Mouse (Mus musculus) liver, embryonic 13.5 days (tissue): Measurements from ENCODE around the gene Stim1. TPM values are rescaled to one million over a fixed set of nuclear protein-coding genes. Genes with fewer than 3 reads are reported as not detected.

Source experiments
- ATAC-seq: fragments of 200-750 bp; cut with Nextera tagmentation; 2 replicates; pipeline ENCODE4 v1.8.0; 2017; ENCODE audit warnings: low read depth, mild to moderate bottlenecking, moderate number of reproducible peaks, moderate library complexity
- DNase-seq: peaks from one replicate; pipeline ENCODE4 v3.0.0; 2022
- H3K27ac ChIP-seq: fragments of 300-500 bp; sonication (generic); 2 replicates; pipeline ENCODE4 v1.5.1; 2015; ENCODE audit warnings: moderate library complexity, mild to moderate bottlenecking, inconsistent platforms
- H3K27me3 ChIP-seq: fragments of 300-500 bp; sonication (generic); 2 replicates; pipeline ENCODE4 v1.6.1; 2015; ENCODE audit warnings: mild to moderate bottlenecking, inconsistent platforms
- H3K36me3 ChIP-seq: fragments of 300-500 bp; sonication (generic); 2 replicates; pipeline ENCODE4 v1.6.1; 2015; ENCODE audit warnings: mild to moderate bottlenecking, inconsistent platforms
- H3K4me1 ChIP-seq: fragments of 300-500 bp; sonication (generic); replicated peaks from 2 replicates; pipeline ENCODE4 v1.6.1; 2015; ENCODE audit warnings: inconsistent platforms
- H3K4me2 ChIP-seq: fragments of 300-500 bp; sonication (generic); 2 replicates; pipeline ENCODE4 v1.6.1; 2015; ENCODE audit warnings: inconsistent platforms, mild to moderate bottlenecking, moderate library complexity
- H3K4me3 ChIP-seq: fragments of 300-500 bp; sonication (generic); replicated peaks from 2 replicates; pipeline ENCODE4 v1.5.1; 2015; ENCODE audit warnings: mild to moderate bottlenecking, inconsistent platforms
- H3K9ac ChIP-seq: fragments of 300-500 bp; sonication (generic); 2 replicates; pipeline ENCODE4 v1.6.1; 2015; ENCODE audit warnings: mild to moderate bottlenecking, inconsistent platforms
- H3K9me3 ChIP-seq: fragments of 300-500 bp; sonication (generic); replicated peaks from 2 replicates; pipeline ENCODE4 v1.6.1; 2016; ENCODE audit warnings: inconsistent platforms
- WGBS: fragments of 180-500 bp; shearing (Covaris S2); methylation state at CpG from one replicate; pipeline ENCODE4 v1.1.7; 2015; ENCODE audit not compliant: insufficient replicate concordance; 5-methylcytosine and 5-hydroxymethylcytosine counted together
- polyA plus RNA-seq: library from polyadenylated mRNA; unstranded; fragments of >200 nt; fragmentation: Nextera tagmentation; extraction: Ambion mirVana; gene quantifications from 2 replicates; pipeline ENCODE4 v1.2.1, GENCODE M21; 2015

Gene Stim1
- polyA plus RNA-seq, 1 experiment from 2014 or later = 13.3 TPM

DNA sequence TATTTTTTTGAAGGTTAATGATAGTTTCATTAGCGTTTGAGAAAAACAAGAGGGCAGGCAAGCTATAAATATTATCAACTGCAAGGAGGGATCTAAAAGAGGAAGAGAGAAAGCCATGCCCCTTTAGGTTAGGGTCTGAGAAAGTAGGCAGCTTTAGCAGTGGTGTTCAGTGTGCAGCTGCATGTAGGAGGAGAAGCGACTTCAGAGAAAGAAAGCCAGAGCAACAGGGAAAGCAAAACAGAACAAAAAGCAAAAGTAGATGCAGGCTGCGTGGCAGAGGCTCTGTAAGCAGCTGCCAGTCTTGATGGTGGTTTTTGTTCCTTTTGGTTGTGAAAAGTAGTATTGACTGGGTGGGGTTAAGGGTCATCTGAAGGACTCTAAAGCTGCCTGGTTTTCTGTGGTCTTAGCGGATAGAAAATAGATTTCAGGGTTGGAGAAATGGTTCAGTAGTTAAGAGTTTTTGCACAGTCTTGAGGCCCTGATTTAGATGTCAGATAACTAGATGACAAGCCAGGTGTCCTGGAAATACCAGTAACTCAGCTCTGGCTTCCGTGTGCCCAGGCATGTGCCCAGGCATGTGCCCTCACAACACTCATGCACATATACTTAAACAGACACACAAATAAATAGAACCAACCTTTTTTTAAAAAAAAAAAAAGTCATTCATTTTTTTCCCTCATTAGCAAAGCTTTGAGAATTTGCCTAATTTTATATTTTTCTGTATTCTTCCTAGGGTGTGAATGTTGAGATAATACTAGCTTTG is 191.2 kb downstream of the Stim1 start:
- no peak for DNase-seq
- ATAC-seq = no peak
- H3K4me1 ChIP-seq = 0 out of 2 replicates have a peak, but pooled peaks cover 2% of the 10 kb centered on the region
- no peak overlapping the region for H3K4me3 ChIP-seq
- no peak overlapping the region for H3K4me2 ChIP-seq
- no peaks in the 10 kb centered on the region for H3K9me3 ChIP-seq
- peaks cover 97% of the 10 kb centered on the region for H3K36me3 ChIP-seq
- H3K27me3 ChIP-seq = no peaks in the 10 kb centered on the region
- H3K9ac ChIP-seq = no peak overlapping the region
- WGBS = 84% methylated on average over 5 of the region's 5 CpGs
- no peak overlapping the region for H3K27ac ChIP-seq

DNA sequence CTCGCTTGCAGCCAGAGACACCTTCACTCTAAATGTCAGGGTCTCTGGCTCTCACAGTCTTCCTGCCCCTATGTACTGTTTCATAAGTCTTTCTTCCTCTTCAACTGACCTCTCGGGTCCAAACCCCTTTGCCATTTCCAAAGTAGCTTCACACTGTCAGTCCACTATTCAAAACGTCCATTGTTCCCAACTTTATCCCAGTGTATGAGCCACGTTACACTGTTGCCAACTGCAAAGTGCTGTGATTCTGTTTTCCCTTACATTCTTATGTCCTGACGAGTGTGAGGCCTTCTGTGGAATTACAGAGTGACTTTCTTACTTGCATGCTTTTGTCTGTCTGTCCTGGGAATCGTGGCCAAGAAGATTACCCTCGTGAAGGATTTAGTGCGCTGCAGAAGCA is 200.0 kb downstream of the Stim1 start:
- H3K36me3 ChIP-seq = peaks cover 88% of the 10 kb centered on the region
- no peaks in the 10 kb centered on the region for H3K9me3 ChIP-seq
- no peaks in the 10 kb centered on the region for H3K4me1 ChIP-seq
- ATAC-seq (no peak), DNase-seq (no peak)
- H3K9ac ChIP-seq = no peak overlapping the region
- no peak overlapping the region for H3K4me3 ChIP-seq
- no peak overlapping the region for H3K4me2 ChIP-seq
- H3K27me3 ChIP-seq = no peaks in the 10 kb centered on the region
- H3K27ac ChIP-seq = no peak overlapping the region
- 88% methylated on average over 8 of the region's 8 CpGs for WGBS

DNA sequence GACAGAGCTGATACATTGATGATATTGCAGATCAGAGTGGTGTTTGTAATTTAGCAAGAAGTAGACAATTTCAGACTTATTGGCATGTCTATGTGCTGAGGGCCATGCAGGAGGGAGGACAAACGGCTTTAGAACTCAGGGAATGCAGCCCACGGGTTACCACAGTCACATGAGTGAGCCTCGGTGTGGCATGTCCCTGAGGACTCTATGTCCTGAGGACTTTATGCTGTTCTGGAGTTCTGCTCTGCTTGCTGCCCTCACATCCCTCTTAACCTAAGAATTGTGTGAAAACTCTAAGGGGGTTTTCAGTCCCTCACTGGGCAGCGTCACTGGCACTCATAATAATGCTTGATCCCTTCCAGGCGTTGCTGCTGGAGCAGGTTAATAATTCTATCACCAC is 205.1 kb downstream of the Stim1 start:
- WGBS = 62% methylated on average over 5 of the region's 5 CpGs
- no peak overlapping the region for H3K4me3 ChIP-seq
- H3K27ac ChIP-seq = no peak overlapping the region
- ATAC-seq (no peak), DNase-seq (no peak)
- no peak overlapping the region for H3K9ac ChIP-seq
- no peaks in the 10 kb centered on the region for H3K9me3 ChIP-seq
- no peaks in the 10 kb centered on the region for H3K27me3 ChIP-seq
- no peak overlapping the region for H3K4me2 ChIP-seq
- peaks cover 41% of the 10 kb centered on the region for H3K36me3 ChIP-seq
- H3K4me1 ChIP-seq = no peaks in the 10 kb centered on the region

DNA sequence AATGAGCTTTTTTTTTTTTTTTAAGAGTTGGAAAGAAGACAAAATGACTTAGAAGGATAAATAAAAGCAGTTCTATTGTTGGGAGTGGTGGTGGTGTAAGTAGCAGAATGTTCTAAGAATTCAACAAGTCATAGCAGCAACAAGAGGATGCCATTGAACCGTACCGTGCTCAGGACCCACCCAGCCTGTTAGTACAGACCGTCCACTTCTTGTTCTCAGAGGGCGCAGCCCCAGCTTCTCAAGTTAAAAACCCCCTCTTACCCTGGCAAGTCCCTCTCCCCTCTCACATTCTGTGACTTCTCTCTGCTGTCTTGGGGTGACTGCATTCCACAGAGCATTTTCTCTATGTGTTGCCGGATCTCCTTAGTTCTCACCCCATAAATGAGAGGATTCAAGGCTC is 209.0 kb downstream of the Stim1 start:
- Histone ChIP-seq H3K9ac (no peak overlapping the region), H3K4me3 (no peak overlapping the region), H3K27me3 (no peaks in the 10 kb centered on the region), H3K4me1 (0 out of 2 replicates have a peak, but pooled peaks cover 6% of the 10 kb centered on the region), H3K36me3 (0 out of 2 replicates have a peak, but pooled peaks cover 3% of the 10 kb centered on the region), H3K27ac (no peak overlapping the region), H3K9me3 (no peaks in the 10 kb centered on the region), H3K4me2 (no peak overlapping the region)
- DNase-seq = no peak
- no peak for ATAC-seq
- WGBS = 86% methylated on average over 5 of the region's 5 CpGs

DNA sequence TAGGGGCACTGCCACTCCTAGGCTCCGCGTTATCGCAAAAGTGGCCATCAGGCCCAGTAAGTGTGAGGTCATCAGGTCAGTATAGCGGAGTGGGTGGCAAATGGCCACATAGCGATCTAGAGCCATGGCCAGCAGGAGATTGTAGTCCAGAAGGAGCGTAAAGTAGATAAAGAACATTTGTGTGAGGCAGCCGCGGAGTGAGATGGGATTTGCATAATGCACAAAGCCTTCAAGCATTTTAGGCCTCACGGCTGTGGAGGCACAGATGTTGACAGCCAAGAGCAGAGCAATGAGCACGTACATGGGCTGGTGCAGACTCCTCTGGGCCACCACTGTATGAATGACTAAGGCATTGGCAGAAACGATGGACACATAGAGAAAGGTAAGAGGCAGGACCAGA is 209.8 kb downstream of the Stim1 start:
- ATAC-seq = no peak

DNA sequence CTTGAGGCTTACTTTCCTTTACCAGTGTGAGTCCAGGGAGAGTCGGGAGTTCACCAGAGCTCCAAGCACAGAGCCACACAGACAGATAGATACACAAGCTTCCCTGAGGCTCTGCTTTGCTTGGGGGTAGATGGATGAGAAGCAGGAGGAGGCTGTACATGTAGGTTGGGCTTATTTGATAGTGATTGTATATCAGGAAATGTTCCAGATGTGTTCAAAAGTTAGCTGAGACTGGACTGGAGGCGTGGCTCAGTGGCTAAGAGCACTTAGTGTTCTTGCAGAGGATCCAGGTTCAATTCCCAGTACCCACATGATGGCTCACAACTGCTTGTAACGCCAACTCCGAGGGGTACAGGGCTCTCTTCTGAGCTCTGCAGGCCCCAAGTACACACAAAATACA is 210.8 kb downstream of the Stim1 start:
- ATAC-seq = 0 out of 2 replicates have a peak, but pooled peaks have one; percentile 21
- no peak for DNase-seq
- WGBS = 70% methylated on average over 4 of the region's 4 CpGs

More for the DNA sequence above, 209.8 kb downstream of the Stim1 start:
- Histone ChIP-seq H3K27ac (no peak overlapping the region), H3K27me3 (no peaks in the 10 kb centered on the region), H3K9ac (no peak overlapping the region), H3K4me1 (0 out of 2 replicates have a peak, but pooled peaks cover 6% of the 10 kb centered on the region), H3K9me3 (no peaks in the 10 kb centered on the region), H3K36me3 (0 out of 2 replicates have a peak, but pooled peaks cover 3% of the 10 kb centered on the region), H3K4me2 (no peak overlapping the region), H3K4me3 (no peak overlapping the region)
- DNase-seq = no peak
- WGBS = 80% methylated on average over 11 of the region's 11 CpGs

DNA sequence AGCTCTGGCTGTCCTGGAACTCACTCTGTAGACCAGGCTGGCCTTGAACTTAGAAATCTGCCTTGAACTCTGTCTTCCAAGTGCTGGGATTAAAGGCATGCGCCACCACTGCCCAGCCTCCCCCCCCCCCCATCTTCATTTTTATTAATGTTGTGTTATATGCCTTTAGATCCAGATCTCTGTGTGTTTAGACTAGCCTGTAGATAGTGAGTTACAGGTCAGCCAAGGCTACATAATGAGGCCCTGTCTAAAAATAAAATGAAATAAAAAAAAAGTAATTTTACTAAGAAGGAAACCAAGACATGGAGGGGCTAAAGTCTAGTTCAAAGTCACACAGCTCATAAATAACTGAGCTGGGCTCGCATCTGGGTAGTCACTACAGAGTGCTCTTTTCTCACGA is 211.3 kb downstream of the Stim1 start:
- Histone ChIP-seq H3K9me3 (no peaks in the 10 kb centered on the region), H3K4me1 (peaks cover 19% of the 10 kb centered on the region), H3K27me3 (no peaks in the 10 kb centered on the region), H3K4me2 (no peak overlapping the region), H3K36me3 (0 out of 2 replicates have a peak, but pooled peaks cover 3% of the 10 kb centered on the region), H3K27ac (no peak overlapping the region), H3K4me3 (no peak overlapping the region), H3K9ac (no peak overlapping the region)
- whole genome bisulfite sequencing = 70% methylated on average over 3 of the region's 3 CpGs
- ATAC-seq = no peak
- DNase-seq = no peak

More for the DNA sequence above, 210.8 kb downstream of the Stim1 start:
- Histone ChIP-seq H3K4me3 (no peak overlapping the region), H3K27me3 (no peaks in the 10 kb centered on the region), H3K9ac (no peak overlapping the region), H3K9me3 (no peaks in the 10 kb centered on the region), H3K4me2 (no peak overlapping the region), H3K36me3 (0 out of 2 replicates have a peak, but pooled peaks cover 3% of the 10 kb centered on the region), H3K4me1 (peaks cover 14% of the 10 kb centered on the region), H3K27ac (no peak overlapping the region)

DNA sequence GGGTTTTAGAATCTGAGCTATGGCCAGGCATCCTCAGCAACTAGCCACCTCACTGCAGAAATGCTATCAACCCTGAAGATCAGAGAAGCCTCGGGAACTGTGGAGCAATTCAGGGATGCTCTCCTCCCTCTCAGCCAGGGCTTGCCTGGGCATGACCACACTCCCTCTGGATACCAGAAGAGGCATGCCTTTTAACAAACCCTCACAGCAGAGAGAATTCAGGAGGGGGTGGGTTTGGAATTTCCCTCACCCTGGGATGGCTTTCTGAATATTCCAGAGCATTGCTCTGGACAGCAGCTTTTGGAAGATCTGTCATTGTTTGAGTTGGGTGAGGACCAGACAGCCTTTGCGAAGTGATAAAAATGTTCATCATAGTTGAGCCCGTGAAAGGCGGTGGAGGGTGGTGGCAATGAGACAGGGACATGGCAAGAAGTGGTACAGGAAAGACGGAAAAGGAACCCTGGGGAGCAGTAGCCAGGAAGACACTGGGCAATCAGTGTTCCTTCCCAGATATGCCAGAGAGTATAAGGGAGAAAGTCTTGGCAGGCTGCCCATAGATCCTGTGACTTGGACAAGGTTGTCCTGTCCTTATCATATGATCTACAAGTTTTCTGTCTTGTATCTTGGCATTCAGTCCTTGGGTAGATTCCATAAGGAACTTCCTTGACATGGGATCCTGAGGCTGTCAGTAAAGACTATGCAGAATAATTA is 211.9 kb downstream of the Stim1 start:
- Histone ChIP-seq H3K4me3 (no peak overlapping the region), H3K27ac (no peak overlapping the region), H3K27me3 (no peaks in the 10 kb centered on the region), H3K9me3 (no peaks in the 10 kb centered on the region), H3K9ac (no peak overlapping the region), H3K36me3 (0 out of 2 replicates have a peak, but pooled peaks cover 3% of the 10 kb centered on the region), H3K4me2 (no peak overlapping the region), H3K4me1 (peaks cover 23% of the 10 kb centered on the region)
- ATAC-seq (no peak), DNase-seq (no peak)
- WGBS = 67% methylated on average over 5 of the region's 5 CpGs

DNA sequence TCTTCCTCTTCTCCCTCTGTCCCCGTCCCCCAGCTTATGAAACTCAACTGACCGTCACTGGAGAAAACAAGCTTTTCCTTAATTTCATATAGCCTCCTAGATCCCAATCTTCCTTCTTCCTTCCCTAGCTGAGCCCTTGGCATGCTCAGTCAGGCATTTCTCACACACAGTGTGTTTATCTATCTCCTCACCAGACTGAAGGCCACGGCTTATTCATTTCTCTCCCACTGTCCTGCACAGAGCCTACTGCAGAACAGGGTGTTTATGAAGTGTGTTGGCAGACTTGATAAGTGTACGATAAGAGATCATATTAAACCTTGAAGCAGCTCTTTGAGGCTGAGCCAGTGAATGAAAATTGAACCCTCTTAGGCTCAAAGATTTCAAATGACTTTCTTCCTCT is 213.2 kb downstream of the Stim1 start:
- ATAC-seq (no peak), DNase-seq (no peak)
- WGBS = 62% methylated on average over 4 of the region's 4 CpGs
- Histone ChIP-seq H3K4me2 (no peak overlapping the region), H3K4me3 (no peak overlapping the region), H3K9ac (no peak overlapping the region), H3K27ac (no peak overlapping the region), H3K4me1 (peaks cover 32% of the 10 kb centered on the region), H3K27me3 (no peaks in the 10 kb centered on the region), H3K36me3 (0 out of 2 replicates have a peak, but pooled peaks cover 3% of the 10 kb centered on the region), H3K9me3 (no peaks in the 10 kb centered on the region)

DNA sequence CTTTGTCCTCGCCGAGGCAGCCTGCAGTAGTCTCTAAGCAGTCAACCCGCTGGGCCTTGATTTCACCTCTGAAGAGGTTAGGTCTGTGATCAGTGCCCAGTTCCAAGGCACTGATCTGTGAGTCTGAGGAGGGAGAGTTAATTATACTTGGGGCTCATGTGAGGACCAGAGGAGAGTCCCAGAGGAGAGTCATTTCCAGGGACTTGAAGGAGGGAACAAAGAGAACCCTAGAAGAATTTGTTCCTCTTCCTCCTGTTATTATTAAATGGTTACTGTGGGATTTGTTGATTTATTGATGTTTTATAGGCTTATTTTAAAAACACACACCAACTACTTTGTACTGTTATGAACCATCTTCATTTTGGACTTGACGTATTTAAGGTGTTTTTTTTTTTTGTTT is 214.0 kb downstream of the Stim1 start, which contains the start of gene Olfr543:
Olfr543 (minus strand) TSS at position 101 of the 400 bp plus-strand sequence.
- 0 out of 2 replicates have a peak, but pooled peaks cover 3% of the 10 kb centered on the region for H3K36me3 ChIP-seq
- peaks cover 40% of the 10 kb centered on the region for H3K4me1 ChIP-seq
- no peak within 1 kb of the TSS for H3K9ac ChIP-seq
- H3K4me2 ChIP-seq = no peak within 1 kb of the TSS
- 86% methylated on average over 4 of the region's 4 CpGs for WGBS
- DNase-seq (no peak), ATAC-seq (no peak)
- H3K4me3 ChIP-seq = no peak within 1 kb of the TSS
- no peak within 1 kb of the TSS for H3K27ac ChIP-seq
- H3K9me3 ChIP-seq = no peaks in the 10 kb centered on the region
- no peaks in the 10 kb centered on the region for H3K27me3 ChIP-seq

DNA sequence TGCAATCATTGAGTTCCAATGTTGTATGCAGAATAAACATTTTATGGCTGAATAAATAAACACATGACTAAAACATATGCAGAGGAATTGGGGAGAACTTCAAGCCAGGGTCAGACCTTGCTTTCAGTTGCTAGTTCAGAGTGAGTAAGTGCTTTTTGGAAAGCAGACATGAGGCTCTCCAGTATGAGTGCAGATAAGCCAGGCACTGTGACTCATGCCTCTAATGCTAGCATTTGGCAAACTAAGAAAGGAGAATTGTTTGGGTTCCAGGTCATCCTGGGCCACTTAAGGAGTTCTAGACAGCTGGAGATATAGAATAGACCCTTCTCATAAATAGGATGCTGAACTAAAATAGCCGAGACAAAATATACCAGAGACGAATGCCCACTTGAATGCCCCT is 216.1 kb downstream of the Stim1 start:
- H3K4me1 ChIP-seq = peaks cover 39% of the 10 kb centered on the region
- WGBS = 75% methylated on average over 2 of the region's 2 CpGs
- ATAC-seq (no peak), DNase-seq (no peak)
- no peaks in the 10 kb centered on the region for H3K9me3 ChIP-seq
- H3K9ac ChIP-seq = no peak overlapping the region
- H3K4me3 ChIP-seq = no peak overlapping the region
- H3K4me2 ChIP-seq = no peak overlapping the region
- H3K36me3 ChIP-seq = no peaks in the 10 kb centered on the region
- no peaks in the 10 kb centered on the region for H3K27me3 ChIP-seq
- H3K27ac ChIP-seq = no peak overlapping the region
